Mouse (Mus musculus): ENCODE data around the gene Lrfn3. TPM values are rescaled to one million over a fixed set of nuclear protein-coding genes. Genes with fewer than 3 reads are reported as not detected.

The Lrfn3 gene
- polyA plus RNA-seq, 1 experiment from 2014 or later = 15.0 TPM

DNA sequence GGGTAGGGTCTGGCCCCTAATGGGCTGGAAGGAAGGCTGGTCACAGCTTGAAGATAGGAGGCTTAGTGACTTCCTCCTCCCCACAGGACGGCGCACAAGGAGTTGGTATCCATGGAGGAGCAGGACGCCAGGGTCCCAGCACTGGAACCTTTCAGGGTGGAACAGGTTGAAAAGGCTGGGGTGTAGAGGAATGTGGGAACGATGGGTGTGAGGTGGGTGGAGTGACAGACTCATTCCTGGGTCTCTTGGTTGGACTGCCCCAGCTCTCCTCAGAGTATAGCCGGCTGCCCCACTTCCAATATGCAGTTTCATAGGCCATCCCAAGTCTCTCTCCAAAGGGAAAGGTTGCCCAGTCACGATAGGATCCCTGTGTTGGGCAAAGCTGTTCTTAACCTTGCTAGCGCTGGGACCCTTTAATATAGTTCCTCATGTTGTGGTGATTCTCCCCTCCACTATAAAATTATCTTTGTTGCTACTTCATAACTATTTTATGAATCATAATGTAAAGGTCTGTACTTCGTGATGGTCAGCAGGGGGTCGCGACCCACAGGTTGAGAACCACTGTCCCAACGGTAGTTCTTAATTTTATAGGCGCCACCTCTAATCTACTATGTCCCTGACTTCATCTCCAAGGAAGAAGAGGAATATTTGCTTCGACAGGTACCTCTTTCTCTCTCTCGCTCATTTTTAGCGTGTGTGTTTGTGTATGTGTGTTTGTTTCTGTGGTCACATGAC, 53.0 kb downstream of the Lrfn3 start:
- Histone ChIP-seq H3K4me2 (replicated peaks) (peak overlapping the region; percentile 83), H3K27me3 (ENCODE audit: control insufficient read depth, insufficient read depth, low read length) (no peaks in the 10 kb centered on the region), H3K4me1 (replicated peaks; ENCODE audit: control insufficient read depth, insufficient read depth, low read length) (peaks cover 17% of the 10 kb centered on the region), H3K4me3 (replicated peaks; ENCODE audit: low read length) (peak overlapping the region; percentile 55), H3K9me3 (ENCODE audit: control insufficient read depth, low read length) (no peaks in the 10 kb centered on the region), H3K9ac (peak overlapping the region; percentile 73), H3K36me3 (replicated peaks; ENCODE audit: control insufficient read depth, insufficient read depth) (peaks cover 38% of the 10 kb centered on the region), H3K27ac (no peak overlapping the region)
- DNase-seq (ENCODE audit: low spot score) (no peak), ATAC-seq (ENCODE audit: low FRiP score) (no peak)
- WGBS = 71% methylated on average over 15 of the region's 15 CpGs

DNA sequence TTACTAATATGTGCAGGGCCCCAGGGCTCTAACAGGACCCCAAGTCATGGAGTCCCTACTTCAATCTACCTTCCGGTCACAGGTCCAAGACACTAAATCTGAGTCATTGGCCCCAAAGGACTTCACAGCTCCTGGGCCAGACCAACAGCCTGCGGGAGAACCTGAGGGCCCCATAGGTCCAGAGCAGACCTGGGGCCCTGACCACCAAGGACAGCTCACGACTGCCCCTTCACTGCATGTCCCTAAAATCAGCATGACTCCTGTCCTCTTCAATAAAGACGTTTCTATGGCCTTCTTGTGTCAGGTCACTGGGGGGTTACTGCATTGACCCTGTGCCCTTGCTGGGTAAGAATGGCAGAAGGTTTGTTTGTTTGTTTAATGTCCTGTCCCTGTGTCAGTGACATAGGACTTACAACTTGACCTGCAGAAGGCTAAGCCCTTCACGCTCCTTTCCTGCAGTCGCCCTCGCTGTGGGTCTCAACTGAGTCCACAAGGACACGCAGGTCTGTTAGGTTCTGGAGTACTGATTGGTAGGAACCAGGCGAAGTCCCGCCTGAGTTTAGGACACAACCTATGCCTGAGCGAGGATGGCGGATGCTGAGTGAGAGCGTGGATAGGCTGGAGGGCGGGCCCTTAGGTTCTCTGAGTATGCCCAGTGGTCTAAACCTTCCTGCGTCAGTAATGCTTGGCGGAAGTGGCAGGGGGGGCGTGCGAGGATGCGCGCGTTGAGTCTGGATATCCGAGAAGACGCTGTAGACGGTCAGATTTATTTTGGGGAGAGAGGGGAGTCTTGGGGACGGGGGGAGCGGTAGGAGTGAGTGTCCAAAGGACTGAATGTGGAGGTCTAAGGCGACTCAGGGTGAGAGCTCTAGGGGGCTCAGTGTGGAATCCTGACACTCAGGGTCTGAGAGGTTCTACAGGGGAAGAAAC, 54.2 kb downstream of the Lrfn3 start, which contains the start of gene Alkbh6:
Alkbh6 (plus strand) TSS at position 642 of the 930 bp plus-strand sequence.
- Histone ChIP-seq H3K4me2 (replicated peaks) (peak within 1 kb of the TSS; percentile 83), H3K27me3 (ENCODE audit: control insufficient read depth, insufficient read depth, low read length) (no peaks in the 10 kb centered on the region), H3K27ac (peak within 1 kb of the TSS; percentile 83), H3K4me3 (replicated peaks; ENCODE audit: low read length) (peak within 1 kb of the TSS; percentile 55), H3K9ac (peak within 1 kb of the TSS; percentile 73), H3K36me3 (replicated peaks; ENCODE audit: control insufficient read depth, insufficient read depth) (peaks cover 41% of the 10 kb centered on the region), H3K9me3 (ENCODE audit: control insufficient read depth, low read length) (no peaks in the 10 kb centered on the region), H3K4me1 (replicated peaks; ENCODE audit: control insufficient read depth, insufficient read depth, low read length) (peaks cover 17% of the 10 kb centered on the region)
- 5% methylated on average over 27 of the region's 27 CpGs for WGBS
- ATAC-seq (ENCODE audit: low FRiP score) (peak; percentile 99), DNase-seq (ENCODE audit: low spot score) (peak; percentile 95)

GRCm38 (mm10) chr7:30306083-30306779, 56.3 kb downstream of the Lrfn3 start:
- Histone ChIP-seq H3K9ac (no peak overlapping the region), H3K27ac (no peak overlapping the region), H3K4me1 (replicated peaks; ENCODE audit: control insufficient read depth, insufficient read depth, low read length) (peaks cover 17% of the 10 kb centered on the region), H3K9me3 (ENCODE audit: control insufficient read depth, low read length) (no peaks in the 10 kb centered on the region), H3K36me3 (replicated peaks; ENCODE audit: control insufficient read depth, insufficient read depth) (peaks cover 52% of the 10 kb centered on the region), H3K4me3 (replicated peaks; ENCODE audit: low read length) (no peak overlapping the region), H3K27me3 (ENCODE audit: control insufficient read depth, insufficient read depth, low read length) (no peaks in the 10 kb centered on the region), H3K4me2 (replicated peaks) (no peak overlapping the region)
- ATAC-seq (ENCODE audit: low FRiP score) = no peak
- 95% methylated on average over 13 of the region's 16 CpGs for WGBS
- DNase-seq (ENCODE audit: low spot score) = no peak

Other genes starting within 250 kb of the Lrfn3 start
- gene Zfp382, start 240.8 kb downstream of the Lrfn3 start, polyA plus RNA-seq (2014; fragmentation: Nextera tagmentation; extraction: Ambion mirVana) = 14.6 and 15.5 TPM in 2 replicates
- gene Zfp146, start 193.0 kb downstream of the Lrfn3 start, polyA plus RNA-seq (2014; fragmentation: Nextera tagmentation; extraction: Ambion mirVana) = 13.2 and 14.0 TPM in 2 replicates
- 6.0 and 6.9 TPM in 2 replicates for gene Cox7a1, start 178.6 kb downstream of the Lrfn3 start, polyA plus RNA-seq (2014; fragmentation: Nextera tagmentation; extraction: Ambion mirVana)
- 62.0 and 70.7 TPM in 2 replicates for gene Capns1, start 164.0 kb downstream of the Lrfn3 start, polyA plus RNA-seq (2014; fragmentation: Nextera tagmentation; extraction: Ambion mirVana)
- 179 and 199 TPM in 2 replicates for gene Polr2i, start 130.8 kb downstream of the Lrfn3 start, polyA plus RNA-seq (2014; fragmentation: Nextera tagmentation; extraction: Ambion mirVana)
- 390 and 397 TPM in 2 replicates for gene Tbcb, start 130.5 kb downstream of the Lrfn3 start, polyA plus RNA-seq (2014; fragmentation: Nextera tagmentation; extraction: Ambion mirVana)
- not detected in 2 replicates for gene Ovol3, start 127.0 kb downstream of the Lrfn3 start, polyA plus RNA-seq (2014; fragmentation: Nextera tagmentation; extraction: Ambion mirVana)
- 0.16 and 0.43 TPM in 2 replicates for gene Thap8, start 82.7 kb downstream of the Lrfn3 start, polyA plus RNA-seq (2014; fragmentation: Nextera tagmentation; extraction: Ambion mirVana)
- 5.7 and 5.9 TPM in 2 replicates for gene Wdr62, start 82.4 kb downstream of the Lrfn3 start, polyA plus RNA-seq (2014; fragmentation: Nextera tagmentation; extraction: Ambion mirVana)
- gene Clip3, start 71.0 kb downstream of the Lrfn3 start, polyA plus RNA-seq (2014; fragmentation: Nextera tagmentation; extraction: Ambion mirVana) = 123 and 146 TPM in 2 replicates
- 119 and 123 TPM in 2 replicates for gene Alkbh6, start 54.1 kb downstream of the Lrfn3 start, polyA plus RNA-seq (2014; fragmentation: Nextera tagmentation; extraction: Ambion mirVana)
- gene Syne4, start 48.0 kb downstream of the Lrfn3 start, polyA plus RNA-seq (2014; fragmentation: Nextera tagmentation; extraction: Ambion mirVana) = 10.7 and 11.9 TPM in 2 replicates
- gene E130208F15Rik, start 41.0 kb downstream of the Lrfn3 start, polyA plus RNA-seq (2014; fragmentation: Nextera tagmentation; extraction: Ambion mirVana) = not detected in 2 replicates
- 16.5 and 19.2 TPM in 2 replicates for gene Sdhaf1, start 38.9 kb downstream of the Lrfn3 start, polyA plus RNA-seq (2014; fragmentation: Nextera tagmentation; extraction: Ambion mirVana)
- gene Tyrobp, start 51.0 kb upstream of the Lrfn3 start, polyA plus RNA-seq (2014; fragmentation: Nextera tagmentation; extraction: Ambion mirVana) = 27.2 and 35.6 TPM in 2 replicates
- 1.1 TPM in 1 of 2 replicates, not detected in the other for gene Hcst, start 57.1 kb upstream of the Lrfn3 start, polyA plus RNA-seq (2014; fragmentation: Nextera tagmentation; extraction: Ambion mirVana)
- gene Nfkbid, start 59.0 kb upstream of the Lrfn3 start, polyA plus RNA-seq (2014; fragmentation: Nextera tagmentation; extraction: Ambion mirVana) = 1.8 and 2.9 TPM in 2 replicates
- 690 and 752 TPM in 2 replicates for gene Aplp1, start 82.8 kb upstream of the Lrfn3 start, polyA plus RNA-seq (2014; fragmentation: Nextera tagmentation; extraction: Ambion mirVana)
- gene Kirrel2, start 94.9 kb upstream of the Lrfn3 start, polyA plus RNA-seq (2014; fragmentation: Nextera tagmentation; extraction: Ambion mirVana) = 1.8 and 2.4 TPM in 2 replicates
- 0.54 and 0.83 TPM in 2 replicates for gene Nphs1, start 95.5 kb upstream of the Lrfn3 start, polyA plus RNA-seq (2014; fragmentation: Nextera tagmentation; extraction: Ambion mirVana)
- 0.48 TPM in 1 of 2 replicates, not detected in the other for gene Prodh2, start 130.8 kb upstream of the Lrfn3 start, polyA plus RNA-seq (2014; fragmentation: Nextera tagmentation; extraction: Ambion mirVana)
- 112 TPM in 2 replicates for gene Arhgap33, start 172.3 kb upstream of the Lrfn3 start, polyA plus RNA-seq (2014; fragmentation: Nextera tagmentation; extraction: Ambion mirVana)
- gene Hspb6, start 189.4 kb upstream of the Lrfn3 start, polyA plus RNA-seq (2014; fragmentation: Nextera tagmentation; extraction: Ambion mirVana) = 9.3 and 12.6 TPM in 2 replicates
- gene Proser3, start 189.5 kb upstream of the Lrfn3 start, polyA plus RNA-seq (2014; fragmentation: Nextera tagmentation; extraction: Ambion mirVana) = 10.4 and 11.0 TPM in 2 replicates
- 49.2 and 49.4 TPM in 2 replicates for gene Lin37, start 197.1 kb upstream of the Lrfn3 start, polyA plus RNA-seq (2014; fragmentation: Nextera tagmentation; extraction: Ambion mirVana)
- gene U2af1l4, start 200.5 kb upstream of the Lrfn3 start, polyA plus RNA-seq (2014; fragmentation: Nextera tagmentation; extraction: Ambion mirVana) = 88.7 and 105 TPM in 2 replicates
- 6.5 and 9.2 TPM in 2 replicates for gene Gm49396, start 200.6 kb upstream of the Lrfn3 start, polyA plus RNA-seq (2014; fragmentation: Nextera tagmentation; extraction: Ambion mirVana)
- gene Psenen, start 200.9 kb upstream of the Lrfn3 start, polyA plus RNA-seq (2014; fragmentation: Nextera tagmentation; extraction: Ambion mirVana) = 109 and 118 TPM in 2 replicates
- gene Igflr1, start 202.7 kb upstream of the Lrfn3 start, polyA plus RNA-seq (2014; fragmentation: Nextera tagmentation; extraction: Ambion mirVana) = 2.2 and 3.1 TPM in 2 replicates
- gene Kmt2b, start 226.0 kb upstream of the Lrfn3 start, polyA plus RNA-seq (2014; fragmentation: Nextera tagmentation; extraction: Ambion mirVana) = 11.4 and 12.9 TPM in 2 replicates
- 0.35 and 0.42 TPM in 2 replicates for gene Zbtb32, start 236.1 kb upstream of the Lrfn3 start, polyA plus RNA-seq (2014; fragmentation: Nextera tagmentation; extraction: Ambion mirVana)

Data from hindbrain, embryonic 14.5 days (tissue).